Mouse (Mus musculus) spleen, embryonic (tissue): ENCODE results near the gene Hist1h2ae.
"Not testable (repeated sequence)": the region's sequence is repeated elsewhere in the genome, so short reads cannot be mapped to it uniquely, and the experiment has no call there.

Experiments used
- CTCF ChIA-PET: fragments of 350-600 bp; sonication (Branson Sonifier 250); formaldehyde crosslinking; loops from one replicate; lab custom pipeline; 2022; lab: Charles Lee

Gene Hist1h2ae

DNA sequence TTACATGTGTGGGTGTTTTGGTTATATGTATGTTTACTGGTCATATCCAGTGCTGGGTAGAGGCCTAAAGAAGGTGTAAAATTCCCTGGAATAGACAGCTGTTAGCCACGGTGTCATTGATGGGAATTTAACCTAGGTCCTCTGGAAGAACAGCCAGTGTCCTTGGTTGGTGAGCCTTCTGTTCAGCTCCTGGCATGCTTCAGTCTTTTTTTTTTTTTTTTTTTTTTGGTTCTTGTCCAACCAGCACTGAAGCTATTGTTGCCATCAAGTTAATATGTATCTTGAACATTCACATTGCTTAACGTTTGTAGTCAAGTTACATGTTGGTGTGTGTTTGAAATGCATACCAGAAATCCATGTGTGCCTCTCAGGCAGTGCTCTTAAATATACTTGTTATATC, 6.5 kb downstream of the Hist1h2ae start:
- CTCF ChIA-PET = interaction anchor here (0.6 to 0.9 kb wide), 3 partner anchors 10 to 44 kb away, joined by 3 to 4 read pairs (median 3); no protein-coding TSS in a partner anchor

- CTCF ChIA-PET = interaction anchor here (0.5 to 0.7 kb wide), 4 partner anchors 13 to 161 kb away, joined by 3 to 7 read pairs (median 4); no protein-coding TSS in a partner anchor
These were observed 8.1 kb downstream of the Hist1h2ae start for GRCm38 (mm10) chr13:23562699-23563462.

- CTCF ChIA-PET = not testable (repeated sequence)
These were observed 8.9 kb downstream of the Hist1h2ae start, which contains the start of gene Hist1h3e for GRCm38 (mm10) chr13:23561883-23562659. Gene Hist1h3e, minus strand, starts transcription at chr13:23562369.

DNA sequence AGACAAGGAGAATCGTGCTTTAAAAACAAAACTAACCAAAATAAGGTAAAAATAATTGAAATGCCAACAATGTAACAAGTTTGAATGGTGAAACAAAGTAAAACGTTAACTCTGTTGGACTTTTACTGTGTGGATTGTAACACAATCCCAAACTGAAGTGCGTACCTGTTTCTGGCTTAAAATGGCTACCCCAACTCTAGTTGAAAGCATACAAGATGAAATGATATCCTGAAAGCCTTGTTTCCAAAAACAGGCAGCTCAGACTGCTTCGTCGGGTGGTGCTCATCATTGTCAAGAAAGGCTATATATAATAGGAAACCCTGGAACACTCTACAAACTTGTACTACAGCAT, 9.5 kb downstream of the Hist1h2ae start:
- CTCF ChIA-PET = not testable (repeated sequence)

DNA sequence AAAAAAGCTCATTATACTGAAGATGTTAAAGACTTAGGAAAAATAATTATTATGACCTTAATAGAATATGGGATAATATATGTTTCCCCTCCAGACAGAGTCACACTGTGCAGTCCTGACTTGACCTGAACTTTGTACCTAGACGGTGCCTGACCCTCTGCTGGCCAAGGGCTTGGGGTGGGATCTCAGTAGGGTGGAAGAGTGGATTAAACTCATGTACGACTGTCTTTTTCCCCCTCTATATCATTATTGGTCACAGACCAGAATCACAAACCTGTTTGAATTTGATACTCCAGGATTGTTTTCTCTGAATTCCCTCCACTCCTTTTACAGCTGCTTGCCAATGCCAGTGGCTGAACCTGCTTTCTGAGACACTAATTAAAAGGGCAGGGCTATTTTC, 10.3 kb downstream of the Hist1h2ae start:
- CTCF ChIA-PET = interaction anchor here (0.6 kb wide), 4 partner anchors 9 to 1523 kb away, joined by 3 to 6 read pairs (median 3); no protein-coding TSS in a partner anchor

GRCm38 (mm10) chr13:23556906-23557305, 14.1 kb downstream of the Hist1h2ae start:
- CTCF ChIA-PET = no interaction called here

- CTCF ChIA-PET = interaction anchor here (0.6 to 1.1 kb wide), 2 partner anchors 12 to 179 kb away, joined by 4 to 6 read pairs; partner anchors contain the start of genes Hist1h2bh and Hist1h3f
These were observed 15.1 kb downstream of the Hist1h2ae start for GRCm38 (mm10) chr13:23555839-23556416.

- CTCF ChIA-PET = interaction anchor here (0.7 to 1.1 kb wide), 2 partner anchors 9 to 12 kb away, joined by 3 to 4 read pairs; partner anchors contain the start of genes Hist1h2bh and Hist1h3f
These were observed 15.8 kb downstream of the Hist1h2ae start for GRCm38 (mm10) chr13:23554925-23555838.

- CTCF ChIA-PET = interaction anchor here (0.7 to 1.6 kb wide), 2 partner anchors 10 to 17 kb away, joined by 3 to 4 read pairs; no protein-coding TSS in a partner anchor
These were observed 16.6 kb downstream of the Hist1h2ae start for GRCm38 (mm10) chr13:23554393-23554792.

- CTCF ChIA-PET = interaction anchor here (1.6 kb wide), 1 partner anchor 15 kb away, joined by 4 read pairs; no protein-coding TSS in a partner anchor
These were observed 18.1 kb downstream of the Hist1h2ae start, which contains the start of gene Hist1h1d for GRCm38 (mm10) chr13:23552962-23553361. Gene Hist1h1d, plus strand, starts transcription at chr13:23553262.

DNA sequence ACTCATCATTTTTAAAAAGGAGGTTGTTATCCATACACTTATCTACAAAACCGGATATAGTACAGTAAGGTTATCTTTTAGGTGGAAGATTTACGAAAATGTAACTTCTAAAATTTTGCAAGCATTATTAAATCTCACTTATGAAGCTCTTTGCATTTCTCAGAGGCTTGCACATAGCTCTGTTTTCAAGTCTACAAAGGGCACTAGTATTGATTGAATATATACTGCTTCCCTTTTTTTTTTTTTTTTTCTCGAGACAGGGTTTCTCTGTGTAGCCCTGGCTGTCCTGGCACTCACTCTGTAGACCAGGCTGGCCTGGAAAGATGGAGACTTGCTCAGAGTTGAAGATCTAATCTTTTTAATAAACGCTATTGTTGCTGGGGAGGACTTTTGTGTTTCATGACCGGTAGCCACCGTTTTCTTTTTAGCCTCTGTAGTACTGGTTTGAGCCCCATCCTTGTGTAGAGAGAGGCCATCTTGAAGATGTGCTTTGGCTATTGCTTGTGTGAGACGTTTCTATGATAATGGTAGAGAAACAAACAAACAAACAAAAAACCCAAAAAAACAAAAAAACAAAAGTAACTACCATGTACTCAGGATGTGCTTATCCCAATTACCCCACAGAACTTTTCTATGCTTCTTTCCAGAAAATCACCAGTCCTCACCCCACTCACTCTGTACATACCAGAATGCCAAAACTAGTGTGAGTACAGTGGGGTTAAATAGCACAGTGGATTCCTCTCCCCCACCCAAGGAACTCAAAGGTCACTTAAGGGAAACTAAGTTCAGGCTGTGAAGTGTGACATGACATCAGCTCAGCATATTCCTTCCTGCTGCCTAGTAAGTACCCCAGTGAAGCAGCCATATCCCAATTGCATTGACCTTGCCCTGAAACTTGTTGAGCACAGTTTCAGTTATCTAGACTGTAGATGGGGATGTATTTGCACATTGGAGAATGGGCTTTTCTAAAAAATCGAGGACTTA, 18.8 kb downstream of the Hist1h2ae start:
- CTCF ChIA-PET = interaction anchor here (0.6 to 1.6 kb wide), 3 partner anchors 9 to 1773 kb away, joined by 3 to 4 read pairs (median 4); no protein-coding TSS in a partner anchor

GRCm38 (mm10) chr13:23551146-23551834, 19.7 kb downstream of the Hist1h2ae start, which contains the start of gene Hist1h4f:
Gene Hist1h4f, minus strand, starts transcription at chr13:23551648.
- CTCF ChIA-PET = interaction anchor here (0.7 to 0.8 kb wide), 2 partner anchors 16 to 1772 kb away, joined by 4 read pairs; no protein-coding TSS in a partner anchor

DNA sequence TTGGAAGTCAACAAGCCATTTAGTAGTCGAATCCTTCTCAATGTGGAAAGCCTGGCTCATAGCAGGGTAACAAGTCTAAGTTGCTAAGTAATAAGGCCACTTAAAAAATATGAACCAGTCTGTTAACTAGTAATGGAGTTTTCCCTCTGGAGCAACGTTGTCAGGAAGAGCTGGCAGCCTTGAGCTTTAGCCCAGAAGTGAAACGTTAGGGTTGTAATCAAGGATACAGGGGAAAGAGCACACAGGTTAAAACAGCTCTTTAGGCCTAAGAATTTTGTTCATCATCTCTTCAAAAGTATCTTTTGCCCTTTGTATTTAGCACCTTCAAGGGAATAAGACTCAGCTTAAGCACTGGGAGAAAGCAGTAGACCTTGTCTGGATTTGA, 20.3 kb downstream of the Hist1h2ae start:
- CTCF ChIA-PET = interaction anchor here (0.8 kb wide), 1 partner anchor 16 kb away, joined by 4 read pairs; no protein-coding TSS in a partner anchor

GRCm38 (mm10) chr13:23546694-23547093, 24.3 kb downstream of the Hist1h2ae start:
- CTCF ChIA-PET = no interaction called here

- CTCF ChIA-PET = not testable (repeated sequence)
These were observed 26.3 kb downstream of the Hist1h2ae start for GRCm38 (mm10) chr13:23544787-23545120.

DNA sequence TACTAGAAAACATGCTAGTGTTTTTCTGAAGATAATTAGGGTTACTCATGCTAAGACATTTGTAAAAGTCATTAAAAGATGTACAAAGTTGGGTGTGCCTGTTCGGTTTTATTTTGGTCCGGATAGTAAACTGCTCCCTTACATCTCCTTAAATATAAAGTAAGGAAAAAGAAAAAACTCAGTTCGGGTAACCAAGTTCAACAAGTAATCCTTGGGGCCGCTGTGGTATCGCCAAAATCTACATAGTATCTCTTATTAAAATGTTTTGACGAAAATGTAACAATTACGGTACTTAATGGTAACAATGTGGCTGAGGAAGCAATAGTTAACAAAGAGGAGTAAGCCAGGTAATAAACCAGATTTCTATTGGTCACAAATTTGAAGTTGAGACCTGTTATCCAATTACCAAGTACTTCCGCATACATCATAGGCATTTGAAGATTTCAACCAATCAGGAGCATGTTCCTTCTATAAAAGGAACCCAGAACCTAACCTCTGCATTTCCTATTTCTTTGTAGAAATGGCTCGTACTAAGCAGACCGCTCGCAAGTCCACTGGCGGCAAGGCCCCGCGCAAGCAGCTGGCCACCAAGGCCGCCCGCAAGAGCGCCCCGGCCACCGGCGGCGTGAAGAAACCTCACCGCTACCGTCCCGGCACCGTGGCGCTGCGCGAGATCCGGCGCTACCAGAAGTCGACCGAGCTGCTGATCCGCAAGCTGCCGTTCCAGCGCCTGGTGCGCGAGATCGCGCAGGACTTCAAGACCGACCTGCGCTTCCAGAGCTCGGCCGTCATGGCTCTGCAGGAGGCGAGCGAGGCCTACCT, 26.8 kb downstream of the Hist1h2ae start, which contains the start of gene Hist1h3f:
Gene Hist1h3f, plus strand, starts transcription at position 88 of the 822 bp plus-strand sequence.
- CTCF ChIA-PET = interaction anchor here (1.0 kb wide), 1 partner anchor 12 kb away, joined by 4 read pairs; no protein-coding TSS in a partner anchor

DNA sequence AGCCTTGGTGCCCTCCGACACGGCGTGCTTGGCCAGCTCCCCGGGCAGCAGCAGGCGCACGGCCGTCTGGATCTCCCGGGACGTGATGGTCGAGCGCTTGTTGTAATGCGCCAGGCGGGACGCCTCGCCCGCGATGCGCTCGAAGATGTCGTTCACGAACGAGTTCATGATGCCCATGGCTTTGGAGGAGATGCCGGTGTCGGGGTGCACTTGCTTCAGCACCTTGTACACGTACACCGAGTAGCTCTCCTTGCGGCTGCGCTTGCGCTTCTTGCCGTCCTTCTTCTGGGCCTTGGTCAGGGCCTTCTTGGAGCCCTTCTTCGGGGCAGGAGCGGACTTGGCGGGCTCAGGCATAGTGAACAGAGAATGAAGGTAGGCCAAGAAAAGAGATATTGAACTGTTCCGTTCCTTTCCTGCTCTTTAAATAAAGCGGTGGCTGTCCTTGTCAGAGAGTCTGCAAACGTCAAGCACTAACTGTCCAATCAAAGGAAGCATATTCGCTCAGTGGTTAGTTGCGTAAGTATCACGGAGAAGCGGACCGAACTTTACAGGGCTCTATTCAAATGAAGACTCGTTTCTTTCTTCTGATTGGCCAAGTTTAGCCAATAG, 27.9 kb downstream of the Hist1h2ae start, which contains the start of gene Hist1h2bh:
Gene Hist1h2bh, minus strand, starts transcription at position 394 of the 609 bp plus-strand sequence.
- CTCF ChIA-PET = interaction anchor here (1.0 kb wide), 1 partner anchor 13 kb away, joined by 4 read pairs; no protein-coding TSS in a partner anchor
